Mouse (Mus musculus): ENCODE measurements around the gene Rab6a. TPM values are rescaled to one million over a fixed set of nuclear protein-coding genes. Genes with fewer than 3 reads are reported as not detected.

Gene Rab6a
- polyA plus RNA-seq, 1 experiment from 2014 or later = 209 TPM

DNA sequence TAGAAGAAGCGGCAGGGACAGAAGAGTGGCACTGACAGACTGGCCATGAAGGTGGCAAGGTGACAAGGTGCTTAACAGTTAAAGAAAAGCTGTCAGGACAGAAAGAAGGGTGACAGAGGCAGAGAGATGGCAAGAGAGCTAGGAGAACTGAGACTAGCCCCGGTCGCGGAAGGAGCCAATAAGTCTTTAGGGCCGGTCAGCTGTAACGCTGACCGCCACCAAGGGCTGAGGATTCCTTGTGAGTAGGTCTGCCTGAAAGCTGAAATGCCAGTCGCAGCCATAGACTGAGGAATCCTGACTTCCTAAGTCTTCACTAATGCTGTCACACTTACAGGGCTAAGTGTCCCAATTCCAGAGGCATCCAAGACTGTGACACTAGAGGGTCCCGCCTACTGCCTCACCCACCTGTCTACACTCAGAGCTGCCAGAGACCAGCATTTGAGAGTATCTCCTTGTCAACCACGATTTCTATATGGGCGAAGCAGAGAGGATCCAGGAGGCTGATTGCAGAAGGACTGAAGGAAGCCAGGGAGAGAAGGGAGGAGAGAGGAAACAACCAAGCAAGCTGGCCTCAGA is 56.6 kb downstream of the Rab6a start:
- ATAC-seq = peak; percentile 23; the same call in 1 of the 2 replicates
- 63% methylated on average over 11 of the region's 11 CpGs for WGBS
- Histone ChIP-seq H3K4me1 (replicated peaks; ENCODE audit: control insufficient read depth, insufficient read depth, low read length) (peaks cover 10% of the 10 kb centered on the region), H3K27me3 (replicated peaks; ENCODE audit: control insufficient read depth, insufficient read depth, low read length) (no peaks in the 10 kb centered on the region), H3K4me2 (ENCODE audit: low read length) (peak overlapping the region; percentile 46), H3K9ac (replicated peaks; ENCODE audit: low read depth, low read length) (no peak overlapping the region; the same call in 1 of the 2 replicates), H3K27ac (ENCODE audit: low read length) (no peak overlapping the region; the same call in 1 of the 2 replicates), H3K9me3 (ENCODE audit: control insufficient read depth, low read length) (no peaks in the 10 kb centered on the region), H3K36me3 (ENCODE audit: control insufficient read depth, insufficient read depth) (no peaks in the 10 kb centered on the region), H3K4me3 (replicated peaks; ENCODE audit: low read length) (no peak overlapping the region)

DNA sequence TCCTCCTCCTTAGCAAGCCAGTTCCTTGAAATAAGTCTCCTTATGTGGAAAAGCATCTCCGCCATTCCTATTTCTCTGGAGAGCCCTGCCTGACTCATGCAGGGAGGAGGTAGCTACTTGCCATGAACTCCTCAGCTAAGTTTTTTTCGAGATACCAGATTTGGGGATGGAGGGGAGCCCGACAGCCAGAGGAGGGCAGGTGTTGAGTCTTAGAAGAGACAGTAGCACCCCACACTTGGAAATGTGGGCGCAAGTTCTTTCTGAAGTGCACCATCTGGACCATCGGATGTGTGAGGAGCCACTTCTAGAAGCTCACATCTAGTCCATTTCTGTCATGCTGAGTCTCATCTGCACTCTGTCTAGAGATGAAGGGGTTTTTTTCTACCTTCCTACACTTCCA is 63.4 kb downstream of the Rab6a start:
- Histone ChIP-seq H3K27ac (ENCODE audit: low read length) (no peak overlapping the region), H3K4me3 (replicated peaks; ENCODE audit: low read length) (no peak overlapping the region), H3K27me3 (replicated peaks; ENCODE audit: control insufficient read depth, insufficient read depth, low read length) (no peaks in the 10 kb centered on the region), H3K36me3 (ENCODE audit: control insufficient read depth, insufficient read depth) (no peaks in the 10 kb centered on the region), H3K9ac (replicated peaks; ENCODE audit: low read depth, low read length) (no peak overlapping the region), H3K4me2 (ENCODE audit: low read length) (no peak overlapping the region), H3K4me1 (replicated peaks; ENCODE audit: control insufficient read depth, insufficient read depth, low read length) (no peaks in the 10 kb centered on the region), H3K9me3 (ENCODE audit: control insufficient read depth, low read length) (no peaks in the 10 kb centered on the region)
- ATAC-seq = no peak
- 89% methylated on average over 5 of the region's 5 CpGs for WGBS

DNA sequence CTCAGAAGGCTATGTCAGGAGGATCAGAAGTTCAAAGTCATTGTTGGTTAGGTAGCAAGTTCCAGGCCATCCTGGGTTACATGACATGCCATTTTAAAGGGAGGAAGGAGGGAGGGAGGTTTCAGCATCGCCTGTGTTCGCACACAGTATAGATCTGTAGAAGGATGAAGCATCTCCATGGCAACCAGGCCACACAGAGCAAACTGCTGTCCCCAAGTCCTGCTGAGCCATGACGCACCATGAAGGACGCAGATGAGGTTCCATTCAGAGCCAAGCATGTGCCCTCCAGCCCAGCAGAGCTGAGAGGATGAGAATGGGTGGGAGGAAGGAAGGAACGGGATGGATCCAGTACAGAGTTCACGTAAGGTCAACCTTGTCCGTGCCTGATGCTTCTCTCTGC is 66.2 kb downstream of the Rab6a start:
- Histone ChIP-seq H3K4me2 (ENCODE audit: low read length) (no peak overlapping the region), H3K9me3 (ENCODE audit: control insufficient read depth, low read length) (no peaks in the 10 kb centered on the region), H3K4me1 (replicated peaks; ENCODE audit: control insufficient read depth, insufficient read depth, low read length) (no peaks in the 10 kb centered on the region), H3K27ac (ENCODE audit: low read length) (no peak overlapping the region), H3K27me3 (replicated peaks; ENCODE audit: control insufficient read depth, insufficient read depth, low read length) (no peaks in the 10 kb centered on the region), H3K4me3 (replicated peaks; ENCODE audit: low read length) (no peak overlapping the region), H3K36me3 (ENCODE audit: control insufficient read depth, insufficient read depth) (no peaks in the 10 kb centered on the region), H3K9ac (replicated peaks; ENCODE audit: low read depth, low read length) (no peak overlapping the region)
- ATAC-seq = no peak
- 72% methylated on average over 7 of the region's 7 CpGs for WGBS

DNA sequence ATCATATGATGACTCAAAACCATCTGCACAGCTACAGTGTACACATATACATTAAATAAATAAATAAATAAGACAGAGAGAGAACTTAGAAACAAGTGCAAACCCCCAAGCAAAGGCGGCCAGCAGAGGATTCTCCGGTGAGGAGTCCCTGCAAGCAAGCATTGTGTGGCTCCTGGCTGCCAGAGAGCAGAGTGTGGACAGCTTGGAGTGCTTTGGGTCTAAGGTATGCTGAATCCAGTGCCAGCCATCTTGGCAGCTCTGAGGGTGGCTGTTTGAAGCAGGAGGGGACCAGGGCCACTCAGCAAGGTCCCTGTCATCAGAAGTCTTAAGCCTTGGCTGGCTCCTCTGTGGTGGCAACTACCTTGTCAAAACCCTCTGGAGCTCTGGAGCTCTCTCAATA is 67.7 kb downstream of the Rab6a start:
- Histone ChIP-seq H3K9ac (replicated peaks; ENCODE audit: low read depth, low read length) (no peak overlapping the region), H3K4me2 (ENCODE audit: low read length) (no peak overlapping the region), H3K9me3 (ENCODE audit: control insufficient read depth, low read length) (no peaks in the 10 kb centered on the region), H3K27me3 (replicated peaks; ENCODE audit: control insufficient read depth, insufficient read depth, low read length) (no peaks in the 10 kb centered on the region), H3K27ac (ENCODE audit: low read length) (no peak overlapping the region), H3K4me1 (replicated peaks; ENCODE audit: control insufficient read depth, insufficient read depth, low read length) (no peaks in the 10 kb centered on the region), H3K36me3 (ENCODE audit: control insufficient read depth, insufficient read depth) (no peaks in the 10 kb centered on the region), H3K4me3 (replicated peaks; ENCODE audit: low read length) (no peak overlapping the region)
- WGBS = 87% methylated on average over 2 of the region's 2 CpGs
- no peak for ATAC-seq

DNA sequence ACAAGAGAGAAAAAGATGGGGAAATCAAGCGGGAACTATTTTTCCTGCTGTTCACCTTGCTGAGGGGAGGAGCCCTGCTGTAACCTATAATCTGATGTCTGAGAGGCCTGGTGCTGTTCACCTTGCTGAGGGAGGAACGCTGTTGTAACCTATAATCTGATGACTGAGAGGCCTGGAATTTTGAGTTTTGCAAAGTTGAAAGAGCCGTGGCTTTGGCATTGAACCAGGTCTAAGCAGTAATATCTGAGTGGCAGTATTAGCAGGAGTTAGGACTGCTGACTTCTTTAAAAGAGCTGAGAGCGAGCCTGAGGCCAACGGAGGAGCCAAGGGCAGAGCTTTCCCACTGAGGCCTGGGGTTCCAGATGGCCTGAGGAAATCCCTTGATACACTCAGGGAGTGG is 70.8 kb downstream of the Rab6a start:
- no peak overlapping the region for H3K4me3 ChIP-seq (replicated peaks; ENCODE audit: low read length)
- 84% methylated on average over 5 of the region's 5 CpGs for WGBS
- H3K9ac ChIP-seq (replicated peaks; ENCODE audit: low read depth, low read length) = no peak overlapping the region
- H3K36me3 ChIP-seq (ENCODE audit: control insufficient read depth, insufficient read depth) = no peaks in the 10 kb centered on the region
- no peak overlapping the region for H3K27ac ChIP-seq (ENCODE audit: low read length)
- H3K27me3 ChIP-seq (replicated peaks; ENCODE audit: control insufficient read depth, insufficient read depth, low read length) = no peaks in the 10 kb centered on the region
- no peak for ATAC-seq
- no peaks in the 10 kb centered on the region for H3K9me3 ChIP-seq (ENCODE audit: control insufficient read depth, low read length)
- H3K4me2 ChIP-seq (ENCODE audit: low read length) = no peak overlapping the region
- no peaks in the 10 kb centered on the region; the same call in 1 of the 2 replicates for H3K4me1 ChIP-seq (replicated peaks; ENCODE audit: control insufficient read depth, insufficient read depth, low read length)

DNA sequence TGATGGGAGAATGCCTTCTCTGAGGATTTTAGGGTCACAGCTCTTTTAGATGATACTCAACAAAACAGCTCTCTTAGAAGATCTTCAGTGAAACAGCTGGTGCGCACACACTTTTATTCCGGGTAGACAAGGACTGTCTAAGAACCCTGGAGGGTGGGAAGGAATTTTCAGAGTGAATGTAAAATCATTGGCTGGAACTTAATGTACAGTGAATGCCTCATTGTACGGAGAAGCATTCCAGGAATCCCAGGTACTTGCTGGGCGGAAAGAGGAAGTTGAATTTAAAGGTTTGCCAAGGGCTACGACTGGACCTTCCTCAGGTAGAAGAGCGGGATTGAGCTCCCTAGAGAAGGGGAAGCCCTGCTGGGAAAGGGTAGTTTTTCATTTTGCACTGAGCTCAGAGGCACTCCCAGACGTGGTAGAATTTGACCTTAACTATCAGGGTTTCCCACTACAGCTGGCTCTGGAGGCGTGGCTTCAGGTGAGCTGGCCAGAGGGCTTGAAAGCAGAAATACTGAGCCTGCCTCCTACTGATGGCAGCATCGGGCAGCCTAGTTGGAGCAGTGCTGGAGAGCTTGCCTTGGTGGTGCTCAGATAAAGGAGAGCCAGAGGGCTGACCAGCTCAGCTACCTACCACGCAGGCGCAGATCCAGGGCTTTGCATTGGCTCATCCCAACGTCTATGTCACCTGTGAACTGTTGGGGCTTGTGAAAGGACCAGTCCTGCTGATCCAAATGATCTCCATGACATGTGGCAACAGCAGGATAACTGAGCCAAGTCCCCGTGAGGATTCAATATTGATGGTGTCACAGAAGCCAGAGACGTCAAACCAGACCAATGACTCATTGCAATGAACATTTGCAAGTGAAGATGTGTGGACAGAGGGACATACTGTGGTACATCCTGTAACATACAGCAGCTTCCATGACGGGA is 72.0 kb downstream of the Rab6a start:
- Histone ChIP-seq H3K4me2 (ENCODE audit: low read length) (no peak overlapping the region), H3K27ac (ENCODE audit: low read length) (no peak overlapping the region), H3K9ac (replicated peaks; ENCODE audit: low read depth, low read length) (no peak overlapping the region), H3K27me3 (replicated peaks; ENCODE audit: control insufficient read depth, insufficient read depth, low read length) (no peaks in the 10 kb centered on the region), H3K9me3 (ENCODE audit: control insufficient read depth, low read length) (no peaks in the 10 kb centered on the region), H3K36me3 (ENCODE audit: control insufficient read depth, insufficient read depth) (no peaks in the 10 kb centered on the region), H3K4me3 (replicated peaks; ENCODE audit: low read length) (no peak overlapping the region), H3K4me1 (replicated peaks; ENCODE audit: control insufficient read depth, insufficient read depth, low read length) (no peaks in the 10 kb centered on the region; the same call in 1 of the 2 replicates)
- no peak for ATAC-seq
- 68% methylated on average over 15 of the region's 15 CpGs for WGBS

DNA sequence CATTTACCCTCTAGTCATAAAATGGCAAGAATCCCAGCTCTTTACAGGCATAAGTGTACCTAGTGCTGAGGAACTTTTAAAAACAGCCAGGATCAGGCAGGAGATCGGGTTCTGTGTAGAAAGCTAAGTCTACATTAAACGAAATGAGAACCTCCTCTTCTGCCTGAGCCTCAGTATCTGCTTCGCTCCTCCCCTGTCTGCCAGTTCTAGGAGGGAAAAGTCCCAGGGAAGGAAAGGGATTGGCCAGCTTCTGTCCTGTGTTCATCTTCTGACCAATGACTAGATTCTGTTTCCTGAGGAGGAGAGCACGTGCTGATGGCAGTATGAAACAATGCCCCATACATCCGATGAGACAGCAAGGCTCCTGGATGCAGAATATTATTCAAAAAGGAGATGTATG is 73.9 kb downstream of the Rab6a start:
- H3K9ac ChIP-seq (replicated peaks; ENCODE audit: low read depth, low read length) = no peak overlapping the region
- H3K4me3 ChIP-seq (replicated peaks; ENCODE audit: low read length) = no peak overlapping the region
- 52% methylated on average over 5 of the region's 5 CpGs for WGBS
- H3K27me3 ChIP-seq (replicated peaks; ENCODE audit: control insufficient read depth, insufficient read depth, low read length) = no peaks in the 10 kb centered on the region
- H3K27ac ChIP-seq (ENCODE audit: low read length) = no peak overlapping the region
- no peaks in the 10 kb centered on the region for H3K9me3 ChIP-seq (ENCODE audit: control insufficient read depth, low read length)
- no peak for ATAC-seq
- no peaks in the 10 kb centered on the region; the same call in 1 of the 2 replicates for H3K4me1 ChIP-seq (replicated peaks; ENCODE audit: control insufficient read depth, insufficient read depth, low read length)
- no peak overlapping the region for H3K4me2 ChIP-seq (ENCODE audit: low read length)
- H3K36me3 ChIP-seq (ENCODE audit: control insufficient read depth, insufficient read depth) = no peaks in the 10 kb centered on the region

DNA sequence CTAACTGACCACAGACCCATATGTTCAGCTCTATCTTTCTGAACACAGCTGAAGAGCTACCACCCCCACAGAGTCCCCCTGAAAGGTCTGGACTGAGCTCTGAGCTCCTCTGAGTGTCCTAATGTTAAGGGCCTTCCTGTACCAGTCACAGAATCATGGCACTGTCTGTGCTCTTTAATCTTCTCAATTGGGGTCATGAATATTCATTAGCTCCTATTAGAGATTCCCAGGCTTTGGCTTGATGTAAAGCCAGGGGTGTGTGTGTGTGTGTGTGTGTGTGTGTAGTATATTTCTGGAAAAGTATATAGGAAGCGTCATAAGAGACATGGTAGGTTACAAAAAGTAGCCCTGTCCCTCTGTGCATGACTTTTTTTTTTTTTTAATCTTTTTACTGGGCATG is 76.0 kb downstream of the Rab6a start:
- Histone ChIP-seq H3K4me3 (replicated peaks; ENCODE audit: low read length) (no peak overlapping the region), H3K27me3 (replicated peaks; ENCODE audit: control insufficient read depth, insufficient read depth, low read length) (no peaks in the 10 kb centered on the region), H3K9ac (replicated peaks; ENCODE audit: low read depth, low read length) (no peak overlapping the region), H3K4me1 (replicated peaks; ENCODE audit: control insufficient read depth, insufficient read depth, low read length) (no peaks in the 10 kb centered on the region; the same call in 1 of the 2 replicates), H3K4me2 (ENCODE audit: low read length) (no peak overlapping the region), H3K27ac (ENCODE audit: low read length) (no peak overlapping the region), H3K36me3 (ENCODE audit: control insufficient read depth, insufficient read depth) (no peaks in the 10 kb centered on the region), H3K9me3 (ENCODE audit: control insufficient read depth, low read length) (no peaks in the 10 kb centered on the region)
- WGBS = 24% methylated on average over 1 of the region's 1 CpGs
- ATAC-seq = no peak

DNA sequence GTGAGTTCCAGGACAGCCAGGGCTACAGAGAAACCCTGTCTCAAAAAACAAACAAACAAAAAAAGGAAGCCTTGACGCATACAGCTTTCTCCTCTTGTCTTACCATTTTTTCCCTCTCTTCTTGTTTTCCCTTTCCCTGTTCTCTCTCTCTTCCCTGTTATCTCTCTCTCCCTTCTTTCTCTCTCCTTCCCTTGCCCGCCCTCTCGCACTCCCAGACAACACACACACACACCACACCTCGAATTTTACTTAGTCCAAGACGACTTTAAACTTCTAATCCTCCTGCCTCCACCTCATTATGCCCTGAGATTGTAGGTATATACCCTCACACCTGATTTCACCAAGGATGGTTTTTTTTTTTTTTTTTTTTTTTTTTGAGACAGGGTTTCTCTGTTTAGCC is 76.9 kb downstream of the Rab6a start:
- ATAC-seq = no peak
- WGBS = 71% methylated on average over 5 of the region's 5 CpGs

More for the DNA sequence above, 76.9 kb downstream of the Rab6a start:
- no peak overlapping the region for H3K9ac ChIP-seq (replicated peaks; ENCODE audit: low read depth, low read length)
- no peaks in the 10 kb centered on the region for H3K9me3 ChIP-seq (ENCODE audit: control insufficient read depth, low read length)
- no peak overlapping the region for H3K27ac ChIP-seq (ENCODE audit: low read length)
- H3K4me3 ChIP-seq (replicated peaks; ENCODE audit: low read length) = no peak overlapping the region
- no peaks in the 10 kb centered on the region for H3K36me3 ChIP-seq (ENCODE audit: control insufficient read depth, insufficient read depth)
- H3K27me3 ChIP-seq (replicated peaks; ENCODE audit: control insufficient read depth, insufficient read depth, low read length) = no peaks in the 10 kb centered on the region
- H3K4me1 ChIP-seq (replicated peaks; ENCODE audit: control insufficient read depth, insufficient read depth, low read length) = no peaks in the 10 kb centered on the region; the same call in 1 of the 2 replicates
- H3K4me2 ChIP-seq (ENCODE audit: low read length) = no peak overlapping the region

Measured in forebrain, embryonic 16.5 days (tissue).